Mouse (Mus musculus): ENCODE data around the gene N4bp2. TPM values are rescaled to one million over a fixed set of nuclear protein-coding genes. Genes with fewer than 3 reads are reported as not detected.

The N4bp2 gene
- polyA plus RNA-seq, 1 experiment from 2014 or later: 20.5 TPM

DNA sequence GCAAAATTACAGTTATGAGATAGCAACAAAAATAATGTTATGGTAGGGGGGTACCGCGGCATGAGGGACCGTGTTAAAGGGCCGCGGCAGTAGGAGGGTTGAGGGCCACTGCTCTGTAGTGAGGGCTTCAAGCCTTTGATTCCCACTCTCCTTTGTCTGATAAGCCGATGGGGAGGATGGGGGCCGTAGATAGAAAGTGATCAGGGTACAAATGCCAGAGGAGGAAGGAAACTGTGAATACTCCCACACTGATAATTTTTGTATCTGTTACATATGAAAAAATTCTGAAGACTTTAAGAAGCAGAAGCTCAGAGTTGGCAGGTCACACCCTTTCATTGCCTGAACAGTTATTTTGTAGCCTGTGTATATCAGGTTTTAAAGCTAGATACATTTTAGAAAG lies 79.6 kb downstream of the N4bp2 start:
- H3K4me3 ChIP-seq: no peak overlapping the region
- H3K4me2 ChIP-seq: no peak overlapping the region
- no peak overlapping the region for H3K9ac ChIP-seq
- H3K27ac ChIP-seq: no peak overlapping the region
- no peaks in the 10 kb centered on the region for H3K36me3 ChIP-seq (replicated peaks)
- ATAC-seq (replicated peaks): no peak
- WGBS: 90% methylated on average over 7 of the region's 7 CpGs
- no peaks in the 10 kb centered on the region for H3K9me3 ChIP-seq
- H3K4me1 ChIP-seq: no peaks in the 10 kb centered on the region
- no peaks in the 10 kb centered on the region for H3K27me3 ChIP-seq (replicated peaks)

DNA sequence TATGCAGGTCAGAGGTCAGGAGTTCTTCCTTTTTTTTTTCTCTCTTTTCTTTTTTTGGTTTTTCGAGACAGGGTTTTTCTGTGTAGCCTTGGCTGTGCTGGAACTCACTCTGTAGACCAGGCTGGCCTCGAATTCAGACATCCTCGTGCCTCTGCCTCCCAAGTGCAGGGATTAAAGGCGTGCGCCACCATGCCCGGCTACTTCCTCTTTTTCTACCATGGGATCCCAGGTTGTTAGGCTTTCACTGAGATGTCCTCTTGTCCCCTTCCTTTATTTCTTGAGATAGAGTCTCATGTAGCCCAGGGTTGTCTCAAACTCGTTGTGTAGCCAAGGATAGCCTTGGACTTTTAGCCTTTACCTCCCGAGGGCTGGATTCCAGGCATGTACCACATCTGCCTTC lies 83.2 kb downstream of the N4bp2 start:
- Histone ChIP-seq H3K4me1 (no peaks in the 10 kb centered on the region), H3K9me3 (no peaks in the 10 kb centered on the region), H3K27me3 (replicated peaks) (no peaks in the 10 kb centered on the region), H3K36me3 (replicated peaks) (no peaks in the 10 kb centered on the region), H3K27ac (no peak overlapping the region), H3K4me3 (no peak overlapping the region), H3K9ac (no peak overlapping the region), H3K4me2 (no peak overlapping the region)
- 85% methylated on average over 8 of the region's 8 CpGs for WGBS
- ATAC-seq (replicated peaks): no peak

DNA sequence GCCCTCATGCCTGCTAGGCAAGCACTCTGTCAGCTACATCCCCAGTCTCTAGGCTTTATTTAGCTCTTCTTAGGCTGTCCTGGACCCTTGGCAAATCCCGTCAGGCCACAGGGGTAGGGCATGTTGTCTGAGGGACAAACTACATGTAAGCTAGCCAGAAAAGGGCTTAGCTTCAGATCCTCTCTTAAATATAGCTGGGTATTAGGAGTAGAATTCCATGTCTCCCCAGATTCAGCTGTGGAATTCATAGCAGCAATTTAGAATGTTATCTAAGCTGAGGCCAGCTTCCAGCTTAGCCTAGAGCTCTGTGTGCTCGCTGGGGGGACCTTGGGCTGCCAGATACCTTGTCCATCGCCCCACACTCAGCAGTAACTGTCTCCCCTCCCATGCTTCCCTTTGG lies 83.6 kb downstream of the N4bp2 start:
- no peak for ATAC-seq (replicated peaks)
- 85% methylated on average over 3 of the region's 3 CpGs for WGBS

DNA sequence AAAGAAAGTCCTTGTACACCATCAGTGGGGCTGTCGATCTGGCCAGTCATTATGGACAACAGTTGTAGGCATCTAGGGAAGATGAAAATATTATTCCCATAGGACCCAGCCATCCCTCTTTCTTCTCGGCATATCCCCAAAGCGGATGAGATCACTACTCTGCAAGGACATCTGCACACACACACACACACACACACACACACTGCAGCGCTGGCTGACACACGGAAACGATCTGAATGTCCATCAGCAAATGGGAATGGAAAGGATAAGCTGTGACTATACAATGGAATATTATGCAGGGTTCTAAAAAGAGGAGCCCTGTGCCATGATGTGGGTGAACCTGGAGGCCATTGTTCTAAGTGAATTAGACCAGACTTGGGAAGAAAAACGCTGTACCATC lies 84.3 kb downstream of the N4bp2 start:
- no peak overlapping the region for H3K4me3 ChIP-seq
- H3K27me3 ChIP-seq (replicated peaks): no peaks in the 10 kb centered on the region
- 88% methylated on average over 7 of the region's 7 CpGs for WGBS
- no peak overlapping the region for H3K27ac ChIP-seq
- no peaks in the 10 kb centered on the region for H3K9me3 ChIP-seq
- H3K4me1 ChIP-seq: no peaks in the 10 kb centered on the region
- no peak overlapping the region for H3K9ac ChIP-seq
- no peaks in the 10 kb centered on the region for H3K36me3 ChIP-seq (replicated peaks)
- no peak for ATAC-seq (replicated peaks)
- no peak overlapping the region for H3K4me2 ChIP-seq

More for the DNA sequence above, 83.6 kb downstream of the N4bp2 start:
- Histone ChIP-seq H3K27ac (no peak overlapping the region), H3K4me1 (no peaks in the 10 kb centered on the region), H3K9me3 (no peaks in the 10 kb centered on the region), H3K4me3 (no peak overlapping the region), H3K27me3 (replicated peaks) (no peaks in the 10 kb centered on the region), H3K36me3 (replicated peaks) (no peaks in the 10 kb centered on the region), H3K9ac (no peak overlapping the region), H3K4me2 (no peak overlapping the region)

DNA sequence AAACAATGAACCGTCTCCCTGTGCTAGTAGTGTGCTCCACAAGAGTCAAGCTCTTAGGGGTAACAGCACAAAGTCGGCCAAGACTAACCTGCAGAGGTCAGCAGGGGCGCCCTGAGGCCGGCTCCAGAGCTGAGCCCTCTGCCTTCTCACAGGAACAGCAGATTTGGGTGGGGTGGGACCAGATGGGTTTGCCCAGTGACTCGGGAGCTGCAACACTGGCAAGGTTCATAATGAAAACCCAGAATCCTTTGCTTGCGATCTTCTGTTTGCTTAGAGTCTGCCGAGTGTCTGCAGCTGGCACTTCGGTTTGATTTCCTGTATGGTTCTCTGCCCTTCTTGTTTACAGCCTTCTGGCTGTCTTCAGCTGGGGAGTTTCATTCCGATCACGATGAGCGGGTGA lies 87.4 kb downstream of the N4bp2 start:
- H3K9ac ChIP-seq: no peak overlapping the region
- H3K4me1 ChIP-seq: no peaks in the 10 kb centered on the region
- whole genome bisulfite sequencing: 69% methylated on average over 11 of the region's 11 CpGs
- H3K27ac ChIP-seq: no peak overlapping the region
- no peaks in the 10 kb centered on the region for H3K36me3 ChIP-seq (replicated peaks)
- H3K9me3 ChIP-seq: no peaks in the 10 kb centered on the region
- no peaks in the 10 kb centered on the region for H3K27me3 ChIP-seq (replicated peaks)
- no peak overlapping the region for H3K4me2 ChIP-seq
- H3K4me3 ChIP-seq: no peak overlapping the region
- ATAC-seq (replicated peaks): no peak

DNA sequence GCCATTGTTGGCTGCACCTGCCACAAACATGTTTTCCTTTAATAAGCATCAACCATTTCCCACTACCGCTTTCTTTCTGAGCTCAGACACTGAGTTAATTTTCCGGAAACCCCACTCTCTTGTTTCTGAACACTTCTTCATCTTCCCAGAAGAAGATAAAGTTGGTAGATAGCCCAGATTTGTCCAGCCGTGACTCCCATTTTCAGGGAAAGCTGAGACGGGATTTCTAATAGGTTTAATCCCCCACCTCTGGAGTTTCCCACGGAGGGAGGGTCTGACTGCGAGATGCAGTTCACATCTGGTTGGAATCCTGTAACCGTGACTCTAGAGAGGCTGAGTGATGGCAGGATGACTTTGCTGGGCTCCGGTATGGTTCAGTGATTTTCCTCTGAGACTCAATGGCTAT lies 91.5 kb downstream of the N4bp2 start:
- 29% methylated on average over 8 of the region's 8 CpGs for WGBS
- Histone ChIP-seq H3K4me1 (no peaks in the 10 kb centered on the region), H3K4me3 (no peak overlapping the region), H3K9ac (no peak overlapping the region), H3K9me3 (no peaks in the 10 kb centered on the region), H3K4me2 (no peak overlapping the region), H3K27ac (no peak overlapping the region), H3K36me3 (replicated peaks) (no peaks in the 10 kb centered on the region), H3K27me3 (replicated peaks) (no peaks in the 10 kb centered on the region)
- no peak for ATAC-seq (replicated peaks)

DNA sequence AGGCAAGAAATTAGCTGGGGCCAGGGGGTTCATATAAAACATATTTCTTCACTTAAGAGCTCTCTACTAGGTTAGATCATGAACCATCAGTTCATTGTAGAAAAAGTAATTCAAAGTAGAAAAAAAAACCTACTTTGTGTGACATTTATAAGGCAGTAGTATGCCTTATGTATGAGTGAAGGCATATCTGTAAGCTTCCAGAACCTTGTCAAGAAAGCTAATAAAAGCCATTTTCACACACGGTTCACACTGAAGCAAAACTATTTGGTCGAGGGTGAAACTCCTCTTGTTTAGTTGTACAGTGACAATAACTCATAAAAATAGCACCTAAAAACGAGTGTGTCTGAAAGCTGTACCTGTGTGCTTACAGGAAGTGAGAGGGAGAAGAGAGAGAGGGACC lies 92.2 kb downstream of the N4bp2 start:
- Histone ChIP-seq H3K4me3 (no peak overlapping the region), H3K9me3 (no peaks in the 10 kb centered on the region), H3K4me2 (no peak overlapping the region), H3K27ac (no peak overlapping the region), H3K4me1 (no peaks in the 10 kb centered on the region), H3K9ac (no peak overlapping the region), H3K36me3 (replicated peaks) (no peaks in the 10 kb centered on the region), H3K27me3 (replicated peaks) (no peaks in the 10 kb centered on the region)
- WGBS: 79% methylated on average over 3 of the region's 3 CpGs
- no peak for ATAC-seq (replicated peaks)

DNA sequence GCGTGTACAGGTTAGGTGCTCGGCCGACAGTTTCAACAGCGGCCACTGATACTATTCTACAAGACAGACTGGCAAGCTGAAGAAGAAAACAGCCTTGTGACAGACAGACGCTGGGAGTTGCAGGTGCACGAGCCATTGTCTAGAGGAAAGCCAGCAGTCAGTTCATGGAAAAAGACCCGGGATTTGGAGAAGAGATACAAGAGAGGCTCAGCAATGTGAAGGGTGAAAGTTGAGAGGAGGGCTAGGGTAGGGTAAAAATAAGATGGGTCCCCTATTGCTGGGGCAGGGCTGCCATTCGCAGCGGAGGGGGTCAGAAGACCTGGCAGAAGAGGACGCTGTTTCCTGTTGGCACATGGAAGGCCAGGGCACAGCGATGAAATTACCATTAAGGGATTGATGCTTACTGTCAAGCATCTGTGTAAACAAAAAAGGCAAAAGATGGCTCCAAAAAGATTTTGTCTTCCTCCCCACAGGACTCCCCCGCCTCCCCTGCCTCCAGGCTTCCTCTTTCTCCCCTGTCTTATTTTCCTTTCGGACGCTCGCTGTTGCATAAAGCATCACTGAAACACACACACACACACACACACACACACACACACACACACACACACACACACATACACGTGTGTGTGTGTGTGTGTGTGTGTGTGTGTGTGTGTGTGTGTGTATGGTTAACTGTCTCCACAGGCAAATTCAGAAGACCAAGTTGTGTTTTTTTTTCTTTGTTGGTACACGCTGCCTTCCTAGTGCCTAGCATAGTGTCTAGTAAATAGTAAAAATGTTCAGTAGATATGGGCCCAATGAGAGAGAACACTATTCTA lies 93.5 kb downstream of the N4bp2 start:
- Histone ChIP-seq H3K4me1 (no peaks in the 10 kb centered on the region), H3K36me3 (replicated peaks) (no peaks in the 10 kb centered on the region), H3K4me3 (no peak overlapping the region), H3K9me3 (no peaks in the 10 kb centered on the region), H3K4me2 (no peak overlapping the region), H3K9ac (no peak overlapping the region), H3K27me3 (replicated peaks) (no peaks in the 10 kb centered on the region), H3K27ac (no peak overlapping the region)
- WGBS: 82% methylated on average over 16 of the region's 17 CpGs
- no peak for ATAC-seq (replicated peaks)

DNA sequence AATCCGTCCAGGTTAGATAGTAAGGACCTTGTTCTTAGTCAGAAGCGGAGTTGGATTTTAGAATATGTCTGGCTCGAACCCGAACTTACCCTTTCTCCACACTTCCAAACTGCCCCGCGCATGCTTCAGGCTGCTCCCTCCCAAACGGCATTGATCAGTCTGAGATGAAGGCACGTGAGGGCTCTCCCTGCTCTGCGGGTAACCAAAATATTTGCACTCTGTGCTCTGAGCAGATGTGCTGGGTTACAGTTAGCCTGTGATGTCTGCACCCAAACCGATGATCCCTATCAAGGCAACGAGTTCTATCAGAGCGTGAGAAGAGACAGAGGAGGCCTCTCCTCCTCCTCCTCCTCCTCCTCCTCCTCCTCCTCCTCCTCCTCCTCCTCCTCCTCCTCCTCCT lies 94.6 kb downstream of the N4bp2 start:
- Histone ChIP-seq H3K9ac (no peak overlapping the region), H3K4me3 (no peak overlapping the region), H3K36me3 (replicated peaks) (no peaks in the 10 kb centered on the region), H3K9me3 (no peaks in the 10 kb centered on the region), H3K4me1 (no peaks in the 10 kb centered on the region), H3K27me3 (replicated peaks) (no peaks in the 10 kb centered on the region), H3K4me2 (no peak overlapping the region), H3K27ac (no peak overlapping the region)
- no peak for ATAC-seq (replicated peaks)
- WGBS: 77% methylated on average over 12 of the region's 12 CpGs

DNA sequence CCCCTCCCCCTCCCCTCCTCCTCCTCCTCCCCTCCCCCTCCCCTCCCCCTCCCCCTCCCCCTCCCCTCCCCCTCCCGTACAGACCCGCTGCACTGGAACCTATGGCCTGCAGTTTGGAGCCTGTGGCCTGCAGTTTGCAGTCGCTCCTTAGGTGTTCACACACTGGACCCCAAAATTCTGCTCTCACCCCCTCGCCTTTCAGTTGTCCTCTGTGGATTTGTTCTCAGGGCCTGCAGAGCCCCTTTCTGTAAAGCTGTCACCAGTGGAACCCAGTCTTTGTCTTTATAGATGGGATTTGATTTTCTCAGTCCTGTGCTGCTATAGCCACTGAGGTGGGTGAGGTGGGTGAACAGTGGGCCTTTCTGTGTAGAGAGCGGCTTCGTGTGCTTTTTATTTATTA lies 95.0 kb downstream of the N4bp2 start:
- H3K27me3 ChIP-seq (replicated peaks): no peaks in the 10 kb centered on the region
- H3K36me3 ChIP-seq (replicated peaks): no peaks in the 10 kb centered on the region
- ATAC-seq (replicated peaks): no peak
- H3K27ac ChIP-seq: no peak overlapping the region
- no peak overlapping the region for H3K4me2 ChIP-seq
- no peak overlapping the region for H3K4me3 ChIP-seq
- 90% methylated on average over 4 of the region's 6 CpGs for WGBS
- no peaks in the 10 kb centered on the region for H3K4me1 ChIP-seq
- no peak overlapping the region for H3K9ac ChIP-seq
- H3K9me3 ChIP-seq: no peaks in the 10 kb centered on the region

DNA sequence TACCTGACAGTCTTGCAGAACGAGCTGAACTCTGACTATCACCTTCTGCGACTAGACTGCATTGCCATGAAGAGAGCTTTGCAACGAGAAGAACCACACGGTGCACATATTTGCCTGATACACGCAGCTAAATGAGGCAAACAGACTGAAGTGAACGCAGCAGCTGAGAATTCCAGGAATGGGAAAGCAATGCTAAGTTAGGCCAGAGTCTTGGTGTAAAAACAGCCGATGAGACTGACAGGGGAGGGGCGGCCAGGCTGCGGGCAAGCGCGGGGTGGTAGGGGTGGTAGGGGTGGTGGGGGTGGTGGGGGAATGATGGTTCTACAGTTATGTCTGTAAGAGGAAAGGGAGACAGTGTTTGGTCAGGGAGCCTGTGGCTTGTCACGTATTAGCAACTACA lies 95.6 kb downstream of the N4bp2 start:
- Histone ChIP-seq H3K27me3 (replicated peaks) (no peaks in the 10 kb centered on the region), H3K4me2 (no peak overlapping the region), H3K27ac (no peak overlapping the region), H3K4me1 (no peaks in the 10 kb centered on the region), H3K9ac (no peak overlapping the region), H3K9me3 (no peaks in the 10 kb centered on the region), H3K36me3 (replicated peaks) (no peaks in the 10 kb centered on the region), H3K4me3 (no peak overlapping the region)
- 77% methylated on average over 12 of the region's 12 CpGs for WGBS
- no peak for ATAC-seq (replicated peaks)

DNA sequence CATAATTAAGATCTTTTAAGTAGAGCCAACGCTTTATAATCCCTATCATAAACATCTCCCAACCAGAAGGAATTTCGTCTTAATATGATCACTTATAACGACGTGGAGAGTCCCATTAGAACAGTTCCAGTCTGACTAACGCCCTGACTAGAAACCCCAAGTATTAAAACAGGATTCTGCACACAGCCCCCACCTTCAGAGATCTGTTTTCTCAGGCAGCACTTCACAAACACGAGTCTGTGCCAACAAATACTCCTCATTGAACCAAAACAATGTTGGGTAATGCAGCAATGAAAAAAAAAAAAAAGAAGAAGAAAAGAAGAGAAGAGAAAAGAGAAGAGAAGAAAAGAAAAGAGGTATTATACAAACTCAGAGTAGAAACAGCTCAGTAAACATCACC lies 96.1 kb downstream of the N4bp2 start:
- Histone ChIP-seq H3K4me1 (no peaks in the 10 kb centered on the region), H3K27me3 (replicated peaks) (no peaks in the 10 kb centered on the region), H3K9me3 (no peaks in the 10 kb centered on the region), H3K36me3 (replicated peaks) (no peaks in the 10 kb centered on the region), H3K4me2 (no peak overlapping the region), H3K4me3 (no peak overlapping the region), H3K9ac (no peak overlapping the region), H3K27ac (no peak overlapping the region)
- 66% methylated on average over 6 of the region's 6 CpGs for WGBS
- no peak for ATAC-seq (replicated peaks)

DNA sequence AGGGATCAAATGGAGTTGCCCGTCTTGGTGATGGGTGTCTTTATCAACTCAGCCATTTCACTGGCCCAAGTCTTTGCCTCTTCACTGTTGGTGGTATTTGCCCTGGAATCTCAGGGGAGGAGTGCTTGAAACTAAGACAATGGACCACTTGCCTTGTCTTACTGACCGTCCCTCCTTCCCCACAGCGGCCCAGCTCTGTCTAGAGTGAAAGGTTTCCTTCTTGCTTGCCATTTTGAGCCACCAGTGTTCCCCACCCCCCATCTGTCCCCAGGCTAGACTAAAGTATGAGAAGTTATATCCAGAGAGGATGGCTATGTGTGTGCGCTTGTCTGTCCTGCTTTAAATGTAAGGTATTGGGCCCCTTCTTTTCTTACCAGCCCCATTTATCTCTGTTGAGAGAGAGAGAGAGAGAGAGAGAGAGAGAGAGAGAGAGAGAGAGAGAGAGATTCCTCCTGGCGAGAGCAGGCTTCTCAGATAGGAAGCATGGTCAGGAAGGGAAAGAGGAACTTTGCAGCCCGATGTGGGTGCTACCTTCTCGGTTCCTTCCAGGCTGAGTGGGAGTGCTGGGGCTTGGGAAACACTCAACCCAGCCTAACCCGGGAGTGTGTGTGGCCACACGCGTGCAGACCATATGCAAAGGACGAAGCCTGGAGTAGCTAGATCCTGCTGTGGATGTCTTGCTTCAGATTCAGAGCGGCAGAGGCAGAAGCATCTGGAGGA lies 97.1 kb downstream of the N4bp2 start:
- no peaks in the 10 kb centered on the region for H3K27me3 ChIP-seq (replicated peaks)
- no peak for ATAC-seq (replicated peaks)
- no peaks in the 10 kb centered on the region for H3K36me3 ChIP-seq (replicated peaks)
- H3K4me2 ChIP-seq: no peak overlapping the region
- no peak overlapping the region for H3K9ac ChIP-seq
- no peaks in the 10 kb centered on the region for H3K9me3 ChIP-seq
- no peak overlapping the region for H3K4me3 ChIP-seq
- 68% methylated on average over 12 of the region's 12 CpGs for WGBS
- no peaks in the 10 kb centered on the region for H3K4me1 ChIP-seq
- no peak overlapping the region for H3K27ac ChIP-seq

Measured in midbrain, embryonic 15.5 days (tissue).